Mouse (Mus musculus): ENCODE measurements at regions not wholly inside any gene's neighbourhood (a gene's known extent, or its start where the extent isn't known, plus 50 kb on each side); places are given as distances from the start of the nearest gene placed in this dataset.

GRCm38 (mm10) chr7:135817868-135818267 lies 101.7 kb upstream of the Mki67 start:
- DNase-seq (ENCODE audit: extremely low spot score in 1 of 2, low spot score in 1 of 2): no peak

DNA sequence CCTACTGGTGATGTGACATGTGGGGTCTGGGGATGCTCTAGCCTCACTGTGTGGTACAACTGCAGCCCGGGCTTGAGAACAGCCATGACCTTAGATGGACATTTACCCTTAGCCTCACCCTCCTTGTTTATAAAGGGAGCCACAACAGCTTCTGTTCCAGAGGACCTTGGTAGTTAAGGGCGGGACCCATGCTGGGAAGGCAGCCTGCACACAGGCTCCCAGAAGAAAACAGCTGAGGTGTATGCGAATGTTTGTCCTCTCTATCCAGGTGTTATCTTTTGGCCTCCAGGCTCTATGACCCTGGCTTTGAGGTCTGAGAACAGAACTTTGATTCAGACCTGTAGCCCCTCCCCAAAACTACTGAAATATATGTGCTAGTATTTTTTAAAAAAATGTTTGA lies 102.1 kb upstream of the Mki67 start:
- DNase-seq (ENCODE audit: extremely low spot score in 1 of 2, low spot score in 1 of 2): no peak

GRCm38 (mm10) chr7:135823884-135824750 lies 108.0 kb upstream of the Mki67 start:
- DNase-seq (ENCODE audit: extremely low spot score in 1 of 2, low spot score in 1 of 2): no peak

GRCm38 (mm10) chr7:135829246-135829645 lies 113.1 kb upstream of the Mki67 start:
- no peak for DNase-seq (ENCODE audit: extremely low spot score in 1 of 2, low spot score in 1 of 2)

DNA sequence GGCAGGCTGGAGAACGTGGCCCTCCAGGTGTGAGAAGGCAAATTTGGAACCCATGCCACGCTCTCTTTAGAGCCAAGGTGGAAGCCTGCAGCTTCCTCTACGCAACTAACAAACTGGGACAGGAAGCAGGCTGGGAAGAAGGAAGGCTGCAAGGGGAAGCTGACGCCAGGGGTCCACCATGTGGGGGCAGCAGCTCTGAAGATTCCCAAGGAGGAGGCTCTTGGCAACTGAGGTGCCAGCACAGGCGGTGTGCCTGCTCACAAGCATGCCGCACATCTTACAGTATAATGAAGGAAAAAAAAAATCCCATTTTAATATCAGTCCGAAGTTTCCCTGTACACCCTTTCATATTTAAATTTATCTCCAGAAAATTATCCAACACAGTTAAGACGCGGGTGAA lies 117.3 kb upstream of the Mki67 start:
- no peak for DNase-seq (ENCODE audit: extremely low spot score in 1 of 2, low spot score in 1 of 2)

DNA sequence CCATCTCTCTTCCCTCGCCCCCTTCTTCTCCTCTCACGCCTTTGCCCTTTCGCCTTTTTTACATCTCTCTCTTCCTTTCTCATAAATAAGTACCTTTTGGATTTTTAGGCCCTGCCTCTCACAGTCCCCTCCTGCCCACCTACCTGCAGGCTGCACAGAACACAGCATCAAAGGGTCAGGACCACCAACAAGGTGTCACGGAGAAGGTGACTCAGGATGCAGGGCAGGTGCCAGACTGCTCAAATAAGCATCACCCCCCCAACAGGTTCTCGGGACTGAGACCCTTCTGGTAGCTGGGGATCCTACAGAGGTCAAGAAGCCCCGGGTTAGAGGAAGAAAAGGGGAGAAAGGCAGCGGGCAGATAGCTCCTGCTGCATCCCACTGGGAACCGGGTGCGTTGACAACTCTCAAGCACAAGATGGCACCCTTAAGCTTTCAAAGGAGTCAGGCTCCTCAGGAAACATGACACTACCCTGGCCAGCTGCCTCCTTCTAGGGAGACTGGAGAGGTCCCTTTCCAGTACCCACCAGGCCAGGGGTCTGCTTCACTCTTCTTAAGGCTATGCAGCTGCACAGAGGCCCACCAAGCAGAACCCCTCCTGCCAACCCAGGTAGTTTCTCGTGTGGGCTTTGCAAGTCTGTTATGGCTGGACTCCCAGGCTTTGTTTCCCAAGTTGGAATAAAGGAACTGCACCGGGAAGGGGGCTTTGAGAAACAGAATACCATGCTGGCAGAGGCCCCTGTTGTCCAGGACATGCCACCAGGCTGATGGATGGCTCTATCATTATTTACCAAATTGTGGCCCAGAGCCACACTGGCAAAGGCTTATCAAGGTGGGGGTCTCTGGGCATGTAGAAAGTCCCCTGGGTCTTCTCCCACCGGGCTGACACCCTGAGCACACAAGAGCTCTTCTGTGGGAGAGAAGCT lies 120.9 kb upstream of the Mki67 start:
- DNase-seq (ENCODE audit: extremely low spot score in 1 of 2, low spot score in 1 of 2): peak; percentile 54 to 76

DNA sequence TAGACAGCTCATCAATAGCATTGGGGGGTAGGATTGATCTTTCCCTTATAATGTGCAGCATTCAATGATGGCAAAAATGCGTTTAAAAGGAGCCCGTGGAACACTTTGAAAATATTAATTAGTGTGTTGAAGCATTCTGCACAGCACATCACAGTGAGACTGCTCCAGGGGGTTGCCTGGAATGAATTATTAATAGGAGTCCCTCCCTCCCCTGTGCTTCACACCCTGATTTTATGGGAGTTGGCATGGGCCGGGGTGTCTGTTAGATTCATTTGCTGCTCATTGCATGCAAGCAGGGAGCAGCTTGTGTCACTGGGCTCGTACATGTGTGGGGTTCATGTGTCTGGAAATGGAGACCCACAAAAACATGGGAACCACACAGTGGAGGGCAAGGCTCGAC lies 127.9 kb upstream of the Mki67 start:
- no peak for DNase-seq (ENCODE audit: extremely low spot score in 1 of 2, low spot score in 1 of 2)

DNA sequence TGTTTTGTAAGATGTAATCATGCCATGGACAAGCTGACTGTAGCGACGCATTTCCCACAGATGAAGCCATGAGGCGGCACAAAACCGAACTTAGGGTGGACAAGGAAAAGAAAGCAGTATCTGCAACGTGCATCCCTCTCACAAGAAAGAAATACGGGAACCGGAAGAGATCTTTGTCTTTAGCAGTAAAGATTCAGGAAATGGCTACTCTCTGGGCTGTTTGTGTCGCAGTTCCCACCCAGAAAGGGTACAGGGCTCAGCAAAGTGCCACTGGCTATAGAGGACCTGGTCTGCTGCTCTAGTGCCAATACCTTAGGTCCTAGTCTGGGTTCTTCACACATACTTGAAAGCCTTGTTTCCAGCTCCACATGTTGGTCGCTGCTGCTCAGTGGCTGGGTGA lies 131.1 kb upstream of the Mki67 start:
- no peak for DNase-seq (ENCODE audit: extremely low spot score in 1 of 2, low spot score in 1 of 2)

DNA sequence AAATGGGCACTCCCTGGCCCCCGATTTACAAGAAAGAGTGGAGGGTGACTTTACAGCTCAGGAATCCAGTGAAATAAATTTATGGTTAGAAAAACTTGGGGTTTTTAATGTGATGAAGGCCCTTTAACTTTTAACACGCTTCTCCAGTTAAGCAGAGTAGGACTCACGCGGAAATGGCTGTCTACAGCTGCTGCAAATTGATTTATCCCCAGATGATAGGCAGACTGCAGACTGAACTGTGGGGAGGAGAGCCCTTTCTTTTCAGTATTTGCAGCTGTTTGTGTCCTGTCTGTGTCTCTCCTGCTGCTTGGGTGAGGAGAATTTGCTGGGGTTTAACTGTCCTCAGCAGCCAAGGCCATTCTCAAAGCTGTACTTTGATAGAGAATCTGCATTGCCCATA lies 132.0 kb upstream of the Mki67 start:
- no peak for DNase-seq (ENCODE audit: extremely low spot score in 1 of 2, low spot score in 1 of 2)

- no peak for DNase-seq (ENCODE audit: extremely low spot score in 1 of 2, low spot score in 1 of 2)
These were observed 132.7 kb upstream of the Mki67 start for GRCm38 (mm10) chr7:135848833-135849232.

- no peak for DNase-seq (ENCODE audit: extremely low spot score in 1 of 2, low spot score in 1 of 2)
These were observed 137.1 kb upstream of the Mki67 start for GRCm38 (mm10) chr7:135853127-135853813.

GRCm38 (mm10) chr7:135853814-135854324 lies 137.7 kb upstream of the Mki67 start:
- DNase-seq (ENCODE audit: extremely low spot score in 1 of 2, low spot score in 1 of 2): no peak

DNA sequence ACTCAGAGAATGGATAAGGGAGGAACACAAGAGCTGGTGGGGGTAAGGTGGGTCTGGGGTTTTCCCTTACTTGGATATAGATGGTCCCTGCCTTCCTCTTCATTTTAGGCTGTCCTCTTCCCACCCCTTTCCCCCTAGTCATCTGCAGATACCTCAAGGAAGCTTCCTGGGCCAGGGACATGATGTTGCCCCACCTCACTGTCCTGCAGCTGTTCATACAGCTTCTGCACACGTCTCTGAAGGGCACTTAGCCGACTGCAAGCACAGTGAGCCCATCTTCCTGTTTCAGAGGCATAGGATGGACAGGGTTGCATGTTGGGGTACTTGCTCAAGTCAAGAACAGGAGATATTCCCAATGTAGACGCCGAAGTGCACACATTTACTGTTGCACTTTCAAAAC lies 144.1 kb upstream of the Mki67 start:
- no peak for DNase-seq (ENCODE audit: extremely low spot score in 1 of 2, low spot score in 1 of 2)

- no peak for DNase-seq (ENCODE audit: extremely low spot score in 1 of 2, low spot score in 1 of 2)
These were observed 144.7 kb upstream of the Mki67 start for GRCm38 (mm10) chr7:135860741-135861408.

DNA sequence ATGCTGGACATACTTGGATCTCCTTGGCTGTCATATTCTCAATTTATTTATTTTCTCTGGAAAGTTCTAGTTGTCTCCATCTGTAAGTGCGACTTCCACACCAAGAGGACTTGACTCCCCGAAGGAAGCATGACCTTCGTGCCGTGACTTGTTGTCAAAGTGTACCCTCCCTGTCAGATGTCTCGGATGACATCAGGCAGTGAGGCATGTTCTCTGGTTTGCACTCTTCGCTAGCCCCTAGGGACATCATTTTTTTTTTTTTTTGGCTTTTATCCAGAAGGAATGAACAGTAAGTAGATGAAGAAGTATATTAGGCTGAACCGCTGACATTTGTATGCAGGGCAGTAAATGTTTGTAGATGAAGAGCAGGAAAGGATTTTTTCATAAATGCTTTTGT lies 145.2 kb upstream of the Mki67 start:
- DNase-seq (ENCODE audit: extremely low spot score in 1 of 2, low spot score in 1 of 2): no peak

GRCm38 (mm10) chr7:135863581-135864426 lies 147.6 kb upstream of the Mki67 start:
- no peak for DNase-seq (ENCODE audit: extremely low spot score in 1 of 2, low spot score in 1 of 2)

GRCm38 (mm10) chr7:135870981-135871380 lies 154.8 kb upstream of the Mki67 start:
- DNase-seq (ENCODE audit: extremely low spot score in 1 of 2, low spot score in 1 of 2): no peak

DNA sequence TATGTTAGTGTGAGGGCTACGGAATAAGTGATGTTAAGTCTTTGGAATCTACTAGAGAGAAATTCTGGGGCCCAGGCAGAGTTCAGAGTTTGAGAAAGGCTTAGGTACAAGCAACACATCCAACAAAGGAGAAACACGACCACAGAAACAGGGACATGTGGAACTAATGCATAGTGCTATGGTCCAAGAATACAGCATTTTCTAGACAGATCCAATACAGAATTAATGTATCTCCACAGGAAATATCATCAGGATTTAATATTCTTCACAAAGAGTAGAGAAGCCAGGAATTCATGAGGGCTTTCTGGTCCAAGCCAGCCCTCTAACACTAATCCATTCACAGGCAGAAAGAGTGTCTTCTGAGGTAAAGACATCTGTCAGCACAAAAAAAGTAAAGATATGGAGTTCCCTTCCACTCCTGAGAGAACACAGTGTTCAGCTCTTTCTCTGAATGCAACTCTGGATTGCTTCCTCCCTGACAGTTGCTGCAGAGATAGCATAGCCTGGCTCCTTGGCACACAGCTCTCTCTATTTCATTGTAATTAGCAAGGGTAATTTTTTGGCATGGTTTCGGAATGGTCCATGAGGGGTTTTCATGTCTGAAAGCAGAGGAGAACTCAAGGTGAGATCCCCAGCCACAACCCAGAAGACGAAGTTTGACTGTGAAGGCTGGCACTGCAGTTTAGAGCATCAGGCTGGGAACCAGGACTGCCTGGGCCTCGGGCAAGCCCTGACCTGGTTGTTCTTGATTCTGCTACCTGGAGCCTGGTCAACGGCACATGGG lies 161.1 kb upstream of the Mki67 start:
- no peak for DNase-seq (ENCODE audit: extremely low spot score in 1 of 2, low spot score in 1 of 2)

All from layer of hippocampus, postnatal 25 days (tissue).